Mouse (Mus musculus) megakaryocyte, embryonic 14.5 days (primary cell): ENCODE results near the gene Rai14. TPM values are rescaled to one million over a fixed set of nuclear protein-coding genes. Genes with fewer than 3 reads are reported as not detected.

Experiments used
- H3K27me3 ChIP-seq: replicated peaks from 2 replicates; pipeline ENCODE3; 2012; ENCODE audit warnings: inconsistent platforms
- H3K36me3 ChIP-seq: replicated peaks from 2 replicates; pipeline ENCODE3; 2012; ENCODE audit warnings: low read length, inconsistent platforms, mixed read lengths
- H3K4me1 ChIP-seq: 2 replicates; pipeline ENCODE4 v1.6.1; 2012; ENCODE audit warnings: inconsistent platforms
- H3K4me3 ChIP-seq: replicated peaks from 2 replicates; pipeline ENCODE3; 2012; ENCODE audit warnings: moderate library complexity, mild to moderate bottlenecking, inconsistent platforms
- H3K9me3 ChIP-seq: 2 replicates; pipeline ENCODE4 v1.6.1; 2012; ENCODE audit warnings: inconsistent platforms
- FLI1 ChIP-seq: IDR thresholded peaks from 2 replicates; pipeline ENCODE4 v1.6.1; 2012; ENCODE audit warnings: low read length, inconsistent platforms, mixed read lengths
- GATA1 ChIP-seq: IDR thresholded peaks from 3 replicates; pipeline ENCODE4 v1.6.1; 2012; ENCODE audit warnings: mixed read lengths, low read length, inconsistent platforms, borderline replicate concordance
- polyA plus RNA-seq: library from polyadenylated mRNA; stranded (reverse); fragments of >175 nt; gene quantifications from 2 replicates; pipeline ENCODE4 v1.2.3, GENCODE M21; 2012; ENCODE audit warnings: low replicate concordance; ENCODE audit not compliant: insufficient read depth

Gene Rai14
- polyA plus RNA-seq, 1 experiment = 2.1 TPM

GRCm38 (mm10) chr15:10525896-10526295 is 188.5 kb downstream of the Rai14 start:
- Histone ChIP-seq H3K27me3 (peaks cover 3% of the 10 kb centered on the region), H3K4me1 (no peaks in the 10 kb centered on the region), H3K9me3 (no peaks in the 10 kb centered on the region), H3K36me3 (no peaks in the 10 kb centered on the region), H3K4me3 (no peak overlapping the region)
- no peak for TF ChIP-seq GATA1
- TF ChIP-seq FLI1 = no peak

Other genes with a start within 250 kb of the Rai14 start
- 4.1 and 12.6 TPM in 2 replicates for gene Dnajc21, start 244.1 kb downstream of the Rai14 start, polyA plus RNA-seq
- gene Brix1, start 228.7 kb downstream of the Rai14 start, polyA plus RNA-seq = 2.7 and 48.2 TPM in 2 replicates
- 1.5 and 5.7 TPM in 2 replicates for gene Rad1, start 228.6 kb downstream of the Rai14 start, polyA plus RNA-seq
- not detected in 2 replicates for gene Ttc23l, start 156.0 kb downstream of the Rai14 start, polyA plus RNA-seq
- gene C1qtnf3, start 237.7 kb upstream of the Rai14 start, polyA plus RNA-seq = not detected in 2 replicates